Mouse (Mus musculus) forelimb bud, embryonic 11.5 days (tissue): ENCODE results near the gene Dtnb.
A peak's percentile ranks its signal among the peaks of the same experiment; 100 is the strongest.
"Not testable (repeated sequence)": the region's sequence is repeated elsewhere in the genome, so short reads cannot be mapped to it uniquely, and the experiment has no call there.

Experiments used
- DNase-seq: peaks from one replicate; pipeline ENCODE4 v3.0.0-alpha.2; 2012; ENCODE audit warnings: low read depth, low spot score

Gene Dtnb

GRCm38 (mm10) chr12:3571787-3572580 is at the start of gene Dtnb:
Gene Dtnb, plus strand, starts transcription at chr12:3572381.
- peak; percentile 44 for DNase-seq

GRCm38 (mm10) chr12:3525536-3525935 is 46.6 kb upstream of the Dtnb start:
- no peak for DNase-seq

GRCm38 (mm10) chr12:3535446-3535845 is 36.7 kb upstream of the Dtnb start:
- DNase-seq: not testable (repeated sequence)

GRCm38 (mm10) chr12:3537616-3538015 is 34.6 kb upstream of the Dtnb start:
- DNase-seq: no peak

GRCm38 (mm10) chr12:3538036-3538435 is 34.1 kb upstream of the Dtnb start:
- no peak for DNase-seq

GRCm38 (mm10) chr12:3539605-3540004 is 32.6 kb upstream of the Dtnb start:
- no peak for DNase-seq

GRCm38 (mm10) chr12:3540871-3541270 is 31.3 kb upstream of the Dtnb start:
- DNase-seq: no peak

GRCm38 (mm10) chr12:3545451-3545850 is 26.7 kb upstream of the Dtnb start:
- no peak for DNase-seq

GRCm38 (mm10) chr12:3546121-3546658 is 26.0 kb upstream of the Dtnb start:
- no peak for DNase-seq

- no peak for DNase-seq
These were observed 25.4 kb upstream of the Dtnb start for GRCm38 (mm10) chr12:3546781-3547180.

GRCm38 (mm10) chr12:3547506-3547905 is 24.7 kb upstream of the Dtnb start:
- DNase-seq: no peak

GRCm38 (mm10) chr12:3547911-3548310 is 24.3 kb upstream of the Dtnb start:
- no peak for DNase-seq

- no peak for DNase-seq
These were observed 23.5 kb upstream of the Dtnb start for GRCm38 (mm10) chr12:3548582-3549211.

GRCm38 (mm10) chr12:3550280-3550679 is 21.9 kb upstream of the Dtnb start:
- DNase-seq: peak; percentile 48

- DNase-seq: no peak
These were observed 14.5 kb upstream of the Dtnb start for GRCm38 (mm10) chr12:3557414-3558319.

- peak; percentile 49 for DNase-seq
These were observed 11.6 kb upstream of the Dtnb start for GRCm38 (mm10) chr12:3560596-3560995.

GRCm38 (mm10) chr12:3561032-3561431 is 11.1 kb upstream of the Dtnb start:
- no peak for DNase-seq

- no peak for DNase-seq
These were observed 9.4 kb upstream of the Dtnb start for GRCm38 (mm10) chr12:3562806-3563205.

GRCm38 (mm10) chr12:3563659-3564058 is 8.5 kb upstream of the Dtnb start:
- no peak for DNase-seq

GRCm38 (mm10) chr12:3568461-3568991 is 3.7 kb upstream of the Dtnb start:
- no peak for DNase-seq

- no peak for DNase-seq
These were observed 1.3 kb upstream of the Dtnb start for GRCm38 (mm10) chr12:3570711-3571400.
